Mouse (Mus musculus) ES-Bruce4 (cell line): ENCODE measurements around the gene Rgs19. TPM values are rescaled to one million over a fixed set of nuclear protein-coding genes. Genes with fewer than 3 reads are reported as not detected.

Source experiments
- H3K27ac ChIP-seq: 2 replicates; pipeline ENCODE4 v1.5.1; 2012; ENCODE audit warnings: low read length, inconsistent platforms; ENCODE audit not compliant: insufficient read depth
- H3K27me3 ChIP-seq: 2 replicates; pipeline ENCODE4 v1.6.1; 2012; ENCODE audit warnings: mild to moderate bottlenecking, low read length, inconsistent platforms; ENCODE audit not compliant: control insufficient read depth, poor library complexity, insufficient read depth, severe bottlenecking
- H3K36me3 ChIP-seq: 2 replicates; pipeline ENCODE4 v1.6.1; 2012; ENCODE audit warnings: inconsistent platforms, mild to moderate bottlenecking, low read length, moderate library complexity; ENCODE audit not compliant: control insufficient read depth, poor library complexity, insufficient read depth, severe bottlenecking
- H3K4me1 ChIP-seq: one replicate; pipeline ENCODE4 v1.8.1; 2011; ENCODE audit warnings: low read length; ENCODE audit not compliant: control insufficient read depth, insufficient read depth
- H3K4me3 ChIP-seq: 2 replicates; pipeline ENCODE4 v1.5.1; 2011; ENCODE audit warnings: low read depth, mild to moderate bottlenecking, low read length
- H3K9ac ChIP-seq: 2 replicates; pipeline ENCODE4 v1.6.1; 2012; ENCODE audit warnings: low read depth, mild to moderate bottlenecking, inconsistent platforms; ENCODE audit not compliant: poor library complexity, severe bottlenecking
- H3K9me3 ChIP-seq: replicated peaks from 2 replicates; pipeline ENCODE4 v1.6.1; 2012; ENCODE audit warnings: mild to moderate bottlenecking, low read length, inconsistent platforms; ENCODE audit not compliant: control insufficient read depth, poor library complexity, insufficient read depth, severe bottlenecking
- CTCF ChIP-seq: IDR thresholded peaks from one replicate; pipeline ENCODE4 v1.8.1; 2011; ENCODE audit warnings: low read depth, low read length
- EP300 ChIP-seq: IDR thresholded peaks from 2 replicates; pipeline ENCODE4 v1.6.1; 2011; ENCODE audit warnings: low read depth, low read length; ENCODE audit not compliant: insufficient read depth
- POLR2A ChIP-seq: IDR thresholded peaks from one replicate; pipeline ENCODE4 v1.8.1; 2011; ENCODE audit warnings: low read length; ENCODE audit not compliant: insufficient read depth
- polyA plus RNA-seq: library from polyadenylated mRNA; stranded (reverse); fragments of >200 nt; gene quantifications from 2 replicates; pipeline ENCODE4 v1.2.4, GENCODE M21; 2011; ENCODE audit warnings: low read depth; ENCODE audit not compliant: missing spikeins, insufficient read depth, insufficient read length

Rgs19 gene
- polyA plus RNA-seq, 1 experiment = 46.5 TPM

DNA sequence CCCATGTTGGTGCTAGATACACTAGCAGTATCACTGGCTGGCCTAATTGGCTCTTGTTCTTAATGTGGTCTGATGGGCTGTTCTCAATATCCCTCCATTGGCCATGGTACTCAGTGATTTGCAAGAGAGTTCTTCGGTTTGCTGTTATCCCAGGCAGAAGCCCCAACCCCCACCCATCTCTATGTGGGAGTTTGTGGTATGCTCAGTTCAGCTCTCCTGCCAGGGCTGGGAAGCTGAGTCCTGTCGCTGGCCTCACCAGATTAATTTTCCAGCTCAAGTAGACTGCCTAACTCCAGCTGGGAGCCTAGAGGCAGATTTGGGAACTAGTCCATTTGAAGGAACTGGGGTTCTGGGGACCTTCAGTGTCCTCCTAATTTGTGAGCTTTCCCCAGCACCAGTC lies 36.3 kb downstream of the Rgs19 start:
- no peak overlapping the region for H3K27ac ChIP-seq
- H3K9ac ChIP-seq = no peak overlapping the region
- no peaks in the 10 kb centered on the region for H3K4me1 ChIP-seq
- no peak overlapping the region for H3K4me3 ChIP-seq
- no peaks in the 10 kb centered on the region for H3K9me3 ChIP-seq
- TF ChIP-seq POLR2A (no peak), CTCF (no peak), EP300 (no peak)
- H3K36me3 ChIP-seq = peaks cover 19% of the 10 kb centered on the region
- H3K27me3 ChIP-seq = no peaks in the 10 kb centered on the region

DNA sequence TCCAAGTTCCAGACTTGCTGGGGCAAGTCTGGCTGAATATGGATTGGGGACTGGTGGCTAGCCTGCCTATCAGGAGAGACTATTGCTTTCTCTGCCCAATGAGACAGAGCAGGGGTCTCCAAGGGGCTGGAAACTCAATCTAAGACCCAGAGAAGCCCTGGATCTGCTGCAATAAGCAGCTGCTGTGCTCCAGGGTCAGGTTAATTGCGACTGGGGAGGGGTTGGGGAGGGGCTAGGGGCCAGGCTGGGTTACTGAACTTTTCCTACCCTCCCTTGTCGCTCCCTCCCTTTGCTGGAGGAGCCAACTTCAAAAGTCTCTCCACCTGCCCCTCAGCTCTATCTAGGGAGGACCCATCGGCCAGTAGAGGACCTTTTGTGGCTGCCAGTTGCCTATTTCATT lies 37.0 kb downstream of the Rgs19 start, which contains the start of gene Gm29797:
Gene Gm29797, plus strand, starts transcription at position 301 of the 400 bp plus-strand sequence.
- Histone ChIP-seq H3K9me3 (no peaks in the 10 kb centered on the region), H3K27ac (no peak within 1 kb of the TSS), H3K27me3 (no peaks in the 10 kb centered on the region), H3K36me3 (peaks cover 23% of the 10 kb centered on the region), H3K9ac (no peak within 1 kb of the TSS), H3K4me3 (no peak within 1 kb of the TSS), H3K4me1 (no peaks in the 10 kb centered on the region)
- no peak for TF ChIP-seq POLR2A
- TF ChIP-seq CTCF = no peak
- no peak for TF ChIP-seq EP300

DNA sequence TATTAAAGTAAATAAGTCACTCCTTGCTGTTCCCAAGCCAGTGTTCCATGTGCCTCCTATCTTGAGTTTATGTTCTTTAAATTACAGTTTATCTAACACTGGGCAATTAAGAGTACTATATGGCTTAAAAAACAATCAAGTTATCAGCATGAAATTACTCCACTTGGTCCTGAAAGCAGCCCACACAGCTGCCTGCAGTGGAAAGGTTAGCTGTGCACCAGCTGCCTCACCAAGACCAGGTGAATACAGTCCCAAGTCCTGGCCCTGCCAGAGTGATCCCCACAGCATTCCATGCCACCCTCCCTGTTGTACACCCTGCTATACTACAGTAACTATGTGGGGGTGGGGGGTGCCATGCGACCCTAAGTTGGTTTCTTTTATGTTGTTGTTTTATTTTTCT lies 40.3 kb downstream of the Rgs19 start:
- peaks cover 40% of the 10 kb centered on the region for H3K36me3 ChIP-seq
- no peak overlapping the region for H3K27ac ChIP-seq
- TF ChIP-seq POLR2A (no peak), CTCF (no peak), EP300 (no peak)
- no peaks in the 10 kb centered on the region for H3K27me3 ChIP-seq
- no peak overlapping the region for H3K4me3 ChIP-seq
- H3K9ac ChIP-seq = no peak overlapping the region
- H3K9me3 ChIP-seq = no peaks in the 10 kb centered on the region
- no peaks in the 10 kb centered on the region for H3K4me1 ChIP-seq

DNA sequence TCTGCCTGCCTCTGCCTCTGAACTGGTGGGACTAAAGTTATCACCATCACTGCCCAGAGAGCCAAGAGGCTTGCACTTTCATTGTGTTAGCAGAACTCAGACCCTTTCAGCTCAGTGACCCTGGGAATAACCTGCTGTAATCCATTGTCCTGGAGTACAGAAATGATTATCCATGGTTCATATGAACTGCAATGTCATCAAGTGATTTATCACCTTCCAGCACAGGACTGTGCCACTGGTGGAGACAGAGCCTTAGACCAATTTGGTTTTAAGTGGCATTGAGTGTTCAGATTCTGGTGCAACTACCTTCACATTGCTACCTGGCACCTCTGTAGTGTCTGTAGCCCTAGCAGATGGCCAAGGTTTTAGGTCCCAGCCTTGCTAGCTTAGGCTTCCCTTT lies 40.7 kb downstream of the Rgs19 start:
- Histone ChIP-seq H3K36me3 (peaks cover 40% of the 10 kb centered on the region), H3K27ac (no peak overlapping the region)

DNA sequence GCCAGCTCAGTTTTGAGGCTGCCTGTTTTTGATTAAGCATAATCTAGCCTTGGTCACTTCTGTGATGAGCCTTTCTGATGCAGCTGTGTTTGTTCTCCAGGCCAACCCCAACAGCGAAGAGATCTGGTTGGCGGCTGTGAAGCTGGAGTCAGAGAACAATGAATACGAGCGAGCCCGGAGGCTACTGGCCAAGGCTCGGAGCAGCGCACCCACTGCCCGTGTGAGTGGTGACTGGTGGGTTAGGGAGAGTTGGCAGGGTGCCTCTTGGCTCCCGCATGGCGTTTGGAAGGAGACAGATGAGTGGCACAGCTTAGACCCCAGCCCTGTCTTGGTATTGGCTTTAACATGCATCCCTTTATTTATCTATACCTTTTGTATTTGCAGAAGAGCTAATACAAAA lies 44.9 kb downstream of the Rgs19 start:
- Histone ChIP-seq H3K27me3 (no peaks in the 10 kb centered on the region), H3K9ac (no peak overlapping the region), H3K4me1 (no peaks in the 10 kb centered on the region), H3K27ac (no peak overlapping the region), H3K36me3 (peaks cover 40% of the 10 kb centered on the region), H3K4me3 (no peak overlapping the region), H3K9me3 (no peaks in the 10 kb centered on the region)
- TF ChIP-seq EP300 (no peak), CTCF (no peak), POLR2A (no peak)

More for the DNA sequence above, 40.7 kb downstream of the Rgs19 start:
- Histone ChIP-seq H3K27me3 (no peaks in the 10 kb centered on the region), H3K4me1 (no peaks in the 10 kb centered on the region), H3K9ac (no peak overlapping the region), H3K4me3 (no peak overlapping the region), H3K9me3 (no peaks in the 10 kb centered on the region)
- TF ChIP-seq EP300 (no peak), CTCF (no peak), POLR2A (no peak)

DNA sequence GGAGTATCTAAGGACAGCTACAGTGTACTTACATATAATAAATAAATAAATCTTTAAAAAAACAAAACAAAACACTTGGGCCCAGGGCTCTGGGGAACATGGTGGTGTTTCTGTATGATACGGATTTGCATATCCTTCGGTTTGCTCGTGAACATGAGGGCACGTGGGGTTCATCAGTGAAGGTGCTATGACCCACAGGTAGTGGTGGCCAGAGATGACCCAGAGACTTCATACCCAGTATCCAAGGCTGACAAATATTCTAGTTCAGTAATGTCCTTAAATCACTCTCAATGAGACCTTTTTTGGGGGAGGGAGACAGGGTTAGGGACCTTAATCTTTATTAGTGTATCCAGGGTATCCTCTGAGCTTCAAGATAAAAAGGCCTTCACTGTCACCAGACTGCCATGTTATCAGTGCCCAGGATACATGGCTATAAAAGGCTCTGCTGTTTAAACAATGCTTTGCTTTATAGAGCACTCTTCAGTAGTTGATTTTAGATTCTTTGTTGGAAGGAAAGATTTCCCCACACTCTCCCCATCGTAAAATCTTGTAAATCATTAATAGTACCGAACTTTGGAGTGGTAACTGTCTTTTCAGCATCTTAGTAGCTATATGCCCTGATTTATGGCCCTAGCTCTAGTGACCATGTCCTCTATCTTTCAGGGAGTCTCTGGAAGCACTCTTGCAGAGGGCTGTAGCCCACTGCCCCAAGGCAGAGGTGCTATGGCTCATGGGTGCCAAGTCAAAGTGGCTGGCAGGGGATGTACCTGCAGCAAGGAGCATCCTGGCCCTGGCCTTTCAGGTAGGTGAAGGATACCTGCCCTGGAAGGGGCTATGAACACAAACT lies 46.9 kb downstream of the Rgs19 start:
- no peak overlapping the region for H3K4me3 ChIP-seq
- no peak for TF ChIP-seq POLR2A
- TF ChIP-seq EP300 = no peak
- TF ChIP-seq CTCF = no peak
- no peaks in the 10 kb centered on the region for H3K4me1 ChIP-seq
- H3K9ac ChIP-seq = no peak overlapping the region
- H3K27ac ChIP-seq = no peak overlapping the region
- peaks cover 34% of the 10 kb centered on the region for H3K36me3 ChIP-seq
- no peaks in the 10 kb centered on the region for H3K9me3 ChIP-seq
- H3K27me3 ChIP-seq = no peaks in the 10 kb centered on the region
